Mouse (Mus musculus) left cerebral cortex, adult 18-20 months (tissue): Measurements from ENCODE around the gene Tnrc6a. TPM values are rescaled to one million over a fixed set of nuclear protein-coding genes. Genes with fewer than 3 reads are reported as not detected.

Source experiments
- DNase-seq, 2 experiments: peaks; one replicate each; pipeline ENCODE4 v3.0.0; 2021 to 2022; ENCODE audit warnings: low spot score in 2 of 2, mixed read lengths in 1 of 2
- total RNA-seq, 2 experiments: library from RNA; stranded (reverse); gene quantifications; 2 replicates each; pipeline ENCODE4 v1.2.3; 2021

Gene Tnrc6a
- total RNA-seq, 2 experiments from 2014 or later: 51.5 to 52.9 TPM

DNA sequence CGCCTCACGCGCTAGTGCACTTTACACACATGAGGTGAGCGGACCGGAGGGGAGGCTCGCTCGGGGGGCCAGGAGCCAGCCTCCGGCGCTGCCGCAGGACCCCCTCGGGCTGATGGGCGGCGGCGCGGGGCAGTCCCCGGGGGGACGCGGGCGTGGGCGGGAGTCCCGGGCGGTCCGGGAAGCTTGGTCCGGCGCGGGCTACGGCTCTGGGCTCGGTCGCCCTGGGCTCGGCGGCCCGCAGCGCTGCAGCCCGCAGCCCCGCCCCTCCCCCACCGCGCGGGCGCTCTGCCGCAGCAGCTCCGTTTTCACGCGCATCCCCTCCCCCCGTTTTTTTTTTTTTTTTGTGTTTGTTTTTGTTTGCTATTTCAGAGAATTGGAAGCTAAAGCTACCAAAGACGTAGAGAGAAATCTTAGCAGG, 623 bp downstream of the Tnrc6a start:
- DNase-seq: peak in 1 of 2 experiments; percentile 31

DNA sequence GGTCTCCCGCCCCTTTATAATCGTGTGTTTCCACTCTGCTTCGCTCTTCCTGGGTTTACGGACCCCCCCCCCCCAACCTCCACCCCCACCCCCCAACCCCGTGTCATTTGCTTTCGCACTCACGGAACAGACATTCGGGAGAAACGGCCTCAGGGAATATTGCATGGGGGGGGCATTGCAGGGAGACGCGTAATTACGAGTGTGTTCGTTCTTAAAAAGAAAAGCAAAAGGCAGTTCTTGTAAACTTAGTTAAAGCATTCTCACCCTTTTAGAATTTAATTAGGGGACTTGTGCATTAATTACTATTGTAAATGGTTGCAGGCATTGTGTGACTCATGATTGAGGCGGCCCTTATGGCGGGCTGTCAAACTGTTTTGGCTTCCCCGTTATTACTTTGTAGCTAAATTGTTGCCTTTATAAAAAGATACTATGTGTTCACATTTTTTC, 1.1 kb downstream of the Tnrc6a start:
- peak in 1 of 2 experiments; percentile 16 for DNase-seq

- no peak for DNase-seq
Measured at GRCm38 (mm10) chr7:123126056-123126455, 2.4 kb downstream of the Tnrc6a start.

GRCm38 (mm10) chr7:123127301-123127700, 3.6 kb downstream of the Tnrc6a start:
- no peak for DNase-seq

DNA sequence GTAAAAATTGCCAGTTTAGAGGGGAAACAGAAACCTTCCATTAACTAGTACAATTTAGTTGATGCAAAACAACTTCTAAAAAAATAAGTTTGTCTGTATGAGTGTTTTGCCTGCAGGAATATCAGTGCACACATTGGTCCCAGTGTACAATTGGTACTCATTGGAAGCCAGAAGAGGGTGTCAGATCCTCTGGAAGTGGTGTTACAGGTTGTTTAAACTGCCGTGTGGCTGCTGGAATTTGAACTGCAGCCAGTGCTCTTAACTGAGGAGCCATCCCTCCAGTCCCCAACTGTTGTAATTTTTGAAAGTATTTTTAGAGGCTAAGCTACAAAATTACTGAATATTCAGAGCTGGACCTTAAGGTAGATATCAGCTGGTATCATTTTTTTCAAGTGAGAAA, 4.3 kb downstream of the Tnrc6a start:
- DNase-seq: no peak

DNA sequence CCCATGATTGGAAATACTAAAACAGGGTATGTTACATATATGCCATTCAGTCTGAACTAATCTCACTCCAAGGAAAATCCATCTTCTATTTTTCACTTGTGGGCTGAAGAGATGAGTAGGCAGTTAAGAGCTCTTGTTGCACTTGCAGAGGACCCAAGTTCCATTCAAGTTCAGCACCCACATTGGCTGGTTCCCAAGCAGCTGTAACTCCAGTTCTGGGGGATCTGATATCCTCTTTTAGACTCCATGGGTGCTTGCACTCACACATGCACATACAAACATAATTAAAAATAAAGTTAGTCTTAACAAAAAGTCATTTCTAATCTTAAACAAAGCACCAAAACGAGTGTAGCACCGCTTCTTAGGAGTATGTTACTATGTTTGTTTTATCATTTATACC, 5.4 kb downstream of the Tnrc6a start:
- no peak for DNase-seq

GRCm38 (mm10) chr7:123130198-123130597, 6.5 kb downstream of the Tnrc6a start:
- DNase-seq: no peak

GRCm38 (mm10) chr7:123132401-123132800, 8.7 kb downstream of the Tnrc6a start:
- DNase-seq: no peak

DNA sequence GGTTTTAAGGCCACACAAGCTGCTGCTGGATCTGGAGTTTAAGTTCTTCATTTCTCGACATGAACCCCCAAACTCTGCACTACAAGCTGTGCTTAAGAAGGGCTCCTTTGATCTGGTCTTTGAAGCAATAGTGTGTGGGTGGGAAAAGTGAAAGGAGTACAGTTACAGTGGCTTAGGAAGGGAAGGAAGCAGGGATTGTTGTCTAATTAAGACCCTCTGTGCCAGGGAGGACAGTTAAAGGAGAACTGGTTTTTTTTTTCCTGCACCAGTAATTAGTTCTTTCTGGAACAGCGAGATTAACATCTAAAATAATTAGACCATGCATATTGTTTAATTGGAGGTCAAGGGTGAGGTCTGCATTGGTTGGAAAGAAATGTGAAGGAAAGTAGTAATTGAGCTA, 11.2 kb downstream of the Tnrc6a start:
- DNase-seq: no peak

DNA sequence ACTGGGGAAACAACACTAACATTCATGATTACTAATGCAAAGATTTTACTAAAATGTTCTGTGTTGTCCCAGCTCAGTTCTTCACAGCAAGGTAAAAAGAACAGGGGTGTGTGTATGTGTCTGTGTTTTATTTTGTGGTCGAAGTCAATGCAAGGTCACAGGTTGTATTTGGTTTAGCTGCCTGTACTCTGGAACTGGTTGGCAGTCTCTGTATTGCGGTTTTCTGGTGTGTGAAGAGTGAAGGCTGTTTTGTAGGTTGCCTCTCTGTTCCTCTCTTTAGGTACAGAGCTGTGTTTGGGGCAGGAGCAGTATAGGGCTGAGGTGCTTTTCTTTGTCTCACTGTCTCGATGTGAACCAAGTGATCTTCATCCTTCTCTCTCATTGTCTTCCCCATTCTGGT, 12.0 kb downstream of the Tnrc6a start:
- DNase-seq: no peak

- DNase-seq: no peak
Measured at GRCm38 (mm10) chr7:123138001-123138400, 14.3 kb downstream of the Tnrc6a start.

- DNase-seq: peak in 1 of 2 experiments; percentile 42
Measured at GRCm38 (mm10) chr7:123146141-123146846, 22.6 kb downstream of the Tnrc6a start.

- DNase-seq: no peak
Measured at GRCm38 (mm10) chr7:123147787-123148186, 24.1 kb downstream of the Tnrc6a start.

GRCm38 (mm10) chr7:123148935-123149334, 25.2 kb downstream of the Tnrc6a start:
- no peak for DNase-seq

GRCm38 (mm10) chr7:123162346-123162745, 38.7 kb downstream of the Tnrc6a start:
- no peak for DNase-seq

DNA sequence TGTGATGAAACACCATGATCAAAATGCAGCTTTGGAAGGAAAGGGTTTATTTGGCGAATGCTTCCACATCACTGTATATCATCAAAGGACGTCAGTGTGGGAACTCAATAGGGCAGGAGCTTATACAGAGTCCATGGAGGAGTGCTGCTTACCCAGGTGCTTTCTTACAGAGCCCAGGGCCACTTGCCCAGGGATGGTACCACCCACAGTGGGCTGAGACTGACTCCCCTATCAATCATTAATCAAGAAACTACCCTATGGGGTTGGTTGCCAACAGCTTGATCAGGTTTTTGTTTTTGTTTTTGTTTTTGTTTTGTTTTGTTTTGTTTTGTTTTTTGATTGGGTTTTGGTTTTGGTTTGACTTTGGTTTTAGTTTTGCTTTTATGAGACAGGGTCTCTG, 43.8 kb downstream of the Tnrc6a start:
- DNase-seq: no peak

DNA sequence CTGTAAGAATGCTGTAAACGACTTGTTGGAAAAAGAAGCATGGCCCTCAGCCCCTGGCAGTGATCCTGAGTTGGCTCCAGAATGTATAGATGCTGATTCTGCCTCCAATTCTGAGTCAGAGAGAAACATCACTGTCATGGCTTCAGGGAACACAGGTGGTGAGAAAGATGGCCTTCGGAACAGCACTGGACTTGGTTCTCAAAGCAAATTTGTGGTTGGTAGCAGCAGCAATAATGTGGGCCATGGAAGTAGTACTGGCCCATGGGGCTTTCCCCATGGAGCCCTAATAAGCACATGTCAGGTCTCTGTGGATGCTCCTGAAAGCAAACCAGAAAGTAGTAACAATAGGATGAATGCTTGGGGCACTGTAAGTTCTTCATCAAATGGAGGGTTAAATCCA, 45.9 kb downstream of the Tnrc6a start:
- no peak for DNase-seq

GRCm38 (mm10) chr7:123172101-123172500, 48.4 kb downstream of the Tnrc6a start:
- DNase-seq: no peak

DNA sequence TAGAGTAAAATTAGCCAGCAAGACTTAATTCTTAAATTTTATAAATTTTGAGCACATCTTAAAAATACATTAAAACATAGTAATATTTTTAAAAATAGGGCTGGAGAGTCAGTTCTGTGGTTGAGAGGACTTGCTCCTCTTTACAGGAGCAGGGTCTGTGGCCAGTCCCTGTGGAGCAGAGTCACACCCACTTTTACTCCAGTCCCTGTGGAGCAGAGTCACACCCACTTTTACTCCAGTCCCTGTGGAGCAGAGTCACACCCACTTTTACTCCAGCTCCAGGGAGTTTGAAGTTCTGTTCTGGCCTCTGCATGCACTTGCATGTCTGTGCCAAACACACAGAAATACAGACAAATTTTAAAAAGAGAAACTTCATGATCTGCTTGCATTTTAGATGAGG, 53.5 kb downstream of the Tnrc6a start:
- DNase-seq: no peak

DNA sequence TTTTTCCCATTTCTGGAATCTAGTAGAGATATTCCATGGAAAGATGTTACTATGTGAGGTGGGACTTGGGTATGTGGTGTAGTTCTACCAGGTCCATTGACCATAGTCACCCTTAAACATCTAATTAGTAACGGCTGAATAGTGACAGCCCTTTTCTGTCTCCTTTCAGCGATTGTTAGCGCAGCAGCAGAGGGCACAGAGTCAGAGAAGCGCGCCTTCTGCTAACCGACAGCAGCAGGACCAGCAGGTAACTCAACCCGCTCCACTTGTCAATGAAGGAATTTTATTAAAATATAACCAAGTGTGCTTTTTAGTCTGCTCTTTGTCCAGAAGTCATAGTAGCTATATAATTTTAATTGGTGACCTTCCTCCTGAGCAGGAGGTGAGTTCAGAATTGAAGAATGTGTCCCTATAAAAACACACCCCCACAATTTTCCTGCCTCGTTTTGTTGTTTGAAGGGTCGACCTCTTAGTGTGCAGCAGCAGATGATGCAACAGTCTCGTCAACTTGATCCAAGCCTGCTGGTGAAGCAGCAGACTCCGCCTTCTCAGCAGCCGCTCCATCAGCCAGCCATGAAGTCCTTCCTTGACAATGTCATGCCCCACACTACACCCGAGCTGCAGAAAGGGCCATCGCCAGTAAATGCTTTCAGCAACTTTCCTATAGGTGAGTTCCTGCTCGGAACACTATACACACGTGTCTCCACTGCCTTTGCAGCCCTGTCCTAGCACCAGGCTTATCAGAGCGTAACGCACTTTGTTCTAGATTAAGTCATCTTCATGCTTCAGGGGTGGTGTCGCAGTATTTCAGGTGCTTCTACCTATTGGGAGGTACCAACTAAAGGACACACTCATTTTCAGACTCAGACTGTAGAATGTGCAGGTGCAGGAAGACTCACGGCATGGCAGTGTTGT, 58.4 kb downstream of the Tnrc6a start:
- no peak for DNase-seq

DNA sequence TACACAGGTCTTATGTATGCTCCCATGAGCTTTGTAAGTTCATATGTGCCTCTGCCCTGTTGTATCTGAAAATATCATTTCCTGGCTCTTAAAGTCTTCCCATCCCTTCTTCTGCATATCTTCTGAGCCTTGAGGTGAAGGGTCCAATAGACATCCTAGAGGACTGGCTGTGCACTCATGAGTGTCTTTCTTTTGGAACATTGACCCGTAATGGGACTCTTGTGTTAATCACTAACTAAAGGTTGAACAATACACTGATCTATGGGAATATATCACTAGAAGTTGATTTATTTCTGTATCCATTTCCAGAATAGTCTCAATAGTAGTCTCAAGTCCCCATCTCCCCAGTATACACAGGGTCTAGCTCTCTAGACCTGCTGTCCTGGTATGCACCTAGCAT, 61.2 kb downstream of the Tnrc6a start:
- no peak for DNase-seq

DNA sequence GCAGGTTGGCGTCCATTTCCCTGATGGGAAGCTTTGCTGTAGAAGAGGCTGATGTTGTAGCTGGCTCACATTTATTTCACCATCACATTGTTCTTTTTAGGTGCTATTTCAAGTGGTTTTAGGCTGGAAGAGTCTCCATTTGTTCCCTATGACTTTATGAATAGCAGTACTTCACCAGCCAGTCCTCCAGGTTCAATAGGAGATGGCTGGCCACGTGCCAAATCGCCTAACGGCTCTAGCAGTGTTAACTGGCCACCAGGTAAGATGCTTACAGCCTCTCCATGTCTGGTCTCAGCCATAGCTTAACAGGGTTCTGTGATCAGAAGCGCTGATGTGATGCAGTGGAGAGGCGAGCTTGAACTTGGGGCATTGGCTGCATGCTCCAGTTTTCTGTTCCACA, 62.8 kb downstream of the Tnrc6a start:
- no peak for DNase-seq
